Mouse (Mus musculus): Measurements from ENCODE around the gene Hck.

DNA sequence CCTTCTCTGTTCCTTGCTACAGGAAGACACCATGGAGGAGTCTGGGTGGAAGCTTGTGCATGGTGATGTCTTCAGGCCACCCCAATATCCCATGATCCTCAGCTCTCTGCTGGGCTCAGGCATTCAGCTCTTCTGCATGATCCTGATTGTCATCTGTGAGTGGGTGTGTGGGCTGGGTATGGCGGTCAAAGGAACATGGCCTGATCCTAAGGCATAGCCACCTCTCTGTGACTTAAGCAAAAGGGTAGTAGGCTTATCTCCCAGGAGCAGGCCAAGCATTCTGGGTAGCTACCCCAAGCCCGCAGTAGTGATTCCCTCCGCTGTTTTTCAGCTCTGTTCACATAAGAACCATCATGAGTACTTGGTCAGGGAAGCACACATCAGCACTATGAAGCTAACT lies 86.0 kb downstream of the Hck start:
- TF ChIP-seq POLR2A (IDR thresholded peaks at IDR 0.05; ENCODE audit: borderline replicate concordance, extremely low read depth, insufficient read depth, insufficient read length, poor library complexity, severe bottlenecking) (no peak), CTCF (IDR thresholded peaks at IDR 0.05; ENCODE audit: borderline replicate concordance, extremely low read depth, insufficient read depth, insufficient read length) (no peak)

Data from brain, embryonic 14.5 days (tissue).